Comparison of ENCODE assay signal across 9 mouse cellular contexts in the genomic region with DNA sequence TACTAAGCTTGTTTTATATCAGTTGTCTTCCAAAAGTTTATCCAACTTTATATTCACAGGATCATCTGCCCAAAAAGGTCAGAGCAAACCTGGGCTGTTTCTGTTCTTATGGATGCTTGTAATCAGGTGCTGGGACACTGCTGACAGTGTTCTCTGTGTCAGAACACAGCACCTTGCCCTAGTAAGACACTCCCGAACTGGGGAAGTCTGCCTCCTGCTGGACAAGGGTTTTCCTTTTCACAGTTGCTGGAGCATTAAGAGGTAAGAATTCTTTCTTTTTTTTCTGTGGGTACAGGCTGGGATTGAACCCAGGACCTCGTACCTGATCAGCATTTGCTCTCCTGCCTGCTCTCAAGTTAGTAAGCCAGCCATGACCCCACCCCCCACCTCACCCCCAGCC.
DNase-seq lines count a peak whose midpoint lies in the region; ATAC-seq and TF ChIP-seq lines count a peak whose summit lies in the region.
"Had no signal": no experiment of that assay in that cellular context is flagged by ENCODE, and none has a peak within 500 bp of the region (broad histone marks: within the 10 kb centered on the region; RNA-seq: fewer than 3 reads in every experiment).

No protein-coding gene starts in this region.

- peaks cover 23% of the 10 kb centered on the region for H3K36me3 ChIP-seq in heart, embryonic 12.5 days
- peaks cover 51% of the 10 kb centered on the region for H3K36me3 ChIP-seq in E14TG2a.4 (ENCODE audit: insufficient read depth, low read length)
- peaks cover 25% of the 10 kb centered on the region for H3K36me3 ChIP-seq in forebrain, embryonic 10.5 days (replicated peaks)

- DNase-seq in heart, adult 18-20 months, result no peak
- peak; percentile 20 for DNase-seq in brain, embryonic 14.5 days (ENCODE audit: low read depth)
- DNase-seq in lung, postnatal 10 days, result peak; percentile 41
- DNase-seq in gastrocnemius, postnatal 10 days, result no peak
- DNase-seq in adrenal gland, postnatal 25 days, result no peak
- no peak for DNase-seq in forebrain, embryonic 10.5 days (ENCODE audit: extremely low spot score, low spot score)

- no peaks in the 10 kb centered on the region for H3K9me3 ChIP-seq in heart, embryonic 12.5 days (replicated peaks)
- H3K9me3 ChIP-seq in E14TG2a.4 (ENCODE audit: low read length), result no peaks in the 10 kb centered on the region
- H3K9me3 ChIP-seq in forebrain, embryonic 10.5 days, result no peaks in the 10 kb centered on the region
- H3K9me3 ChIP-seq: hindbrain, embryonic 15.5 days had no signal

- peak; percentile 65; the same call in 1 of the 2 replicates for ATAC-seq in heart, embryonic 12.5 days (ENCODE audit: insufficient number of reproducible peaks, low FRiP score)

- H3K4me3 ChIP-seq in heart, embryonic 12.5 days, result no peak overlapping the region
- H3K4me3 ChIP-seq in E14TG2a.4 (replicated peaks; ENCODE audit: low read length), result no peak overlapping the region
- H3K4me3 ChIP-seq in forebrain, embryonic 10.5 days, result no peak overlapping the region
- H3K4me3 ChIP-seq: hindbrain, embryonic 15.5 days had no signal

- no peaks in the 10 kb centered on the region for H3K27me3 ChIP-seq in heart, embryonic 12.5 days (replicated peaks)
- H3K27me3 ChIP-seq in E14TG2a.4 (ENCODE audit: insufficient read depth, low read length), result no peaks in the 10 kb centered on the region
- no peaks in the 10 kb centered on the region for H3K27me3 ChIP-seq in forebrain, embryonic 10.5 days (ENCODE audit: poor library complexity, severe bottlenecking)
- H3K27me3 ChIP-seq: hindbrain, embryonic 15.5 days had no signal

- 56% methylated on average over 2 of the region's 2 CpGs for WGBS in heart, embryonic 12.5 days
- WGBS in forebrain, embryonic 10.5 days, result 65% methylated on average over 2 of the region's 2 CpGs

- TF ChIP-seq POLR2A in brain, embryonic 14.5 days (IDR thresholded peaks at IDR 0.05; ENCODE audit: borderline replicate concordance, extremely low read depth, insufficient read depth, insufficient read length, poor library complexity, severe bottlenecking), result no peak

- TF ChIP-seq CTCF in E14TG2a.4 (conservative IDR thresholded peaks at IDR 0.05; ENCODE audit: low read length), result peak; percentile 28
- peak; percentile 36; the same call in 1 of the 2 replicates for TF ChIP-seq CTCF in brain, embryonic 14.5 days (IDR thresholded peaks at IDR 0.05; ENCODE audit: borderline replicate concordance, extremely low read depth, insufficient read depth, insufficient read length)

- H3K4me1 ChIP-seq in heart, embryonic 12.5 days (replicated peaks), result peaks cover 28% of the 10 kb centered on the region
- H3K4me1 ChIP-seq in E14TG2a.4 (replicated peaks; ENCODE audit: low read depth, low read length), result peaks cover 8% of the 10 kb centered on the region; the same call in 1 of the 2 replicates
- no peaks in the 10 kb centered on the region for H3K4me1 ChIP-seq in forebrain, embryonic 10.5 days
- H3K4me1 ChIP-seq: hindbrain, embryonic 15.5 days had no signal

- H3K27ac ChIP-seq in heart, embryonic 12.5 days (ENCODE audit: poor library complexity, severe bottlenecking), result no peak overlapping the region
- H3K27ac ChIP-seq in forebrain, embryonic 10.5 days, result no peak overlapping the region
- H3K27ac ChIP-seq: hindbrain, embryonic 15.5 days had no signal

- peak overlapping the region; percentile 18; the same call in 1 of the 2 replicates for H3K4me2 ChIP-seq in heart, embryonic 12.5 days
- H3K4me2 ChIP-seq: hindbrain, embryonic 15.5 days had no signal

- H3K9ac ChIP-seq in heart, embryonic 12.5 days, result no peak overlapping the region
- H3K9ac ChIP-seq: hindbrain, embryonic 15.5 days had no signal

Comparison
In these comparisons a context has a peak if more than half of its experiments do, and no peak if none do; other contexts are left out.
1. DNase-seq: peak in brain, embryonic 14.5 days (single experiment) and lung, postnatal 10 days (single experiment); none in heart, adult 18-20 months (0 of 2), gastrocnemius, postnatal 10 days (single experiment), adrenal gland, postnatal 25 days (single experiment) and forebrain, embryonic 10.5 days (single experiment).